16 mouse cellular contexts compared by ENCODE assay signal in genomic region chr2:66507616-66508015, GRCm38 (mm10).
DNase-seq lines count a peak whose midpoint lies in the region; TF ChIP-seq lines count a peak whose summit lies in the region.
"Had no signal": no experiment of that assay in that cellular context is flagged by ENCODE, and none has a peak within 500 bp of the region (broad histone marks: within the 10 kb centered on the region; RNA-seq: fewer than 3 reads in every experiment).

No protein-coding gene starts in this region.

- H3K36me3 ChIP-seq in myocyte (ENCODE audit: control insufficient read depth, insufficient read depth), result no peaks in the 10 kb centered on the region
- H3K36me3 ChIP-seq in midbrain, embryonic 10.5 days, result no peaks in the 10 kb centered on the region
- H3K36me3 ChIP-seq: embryonic facial prominence, embryonic 10.5 days; embryonic facial prominence, embryonic 12.5 days; forebrain, embryonic 15.5 days had no signal

- no peaks in the 10 kb centered on the region for H3K4me1 ChIP-seq in midbrain, embryonic 10.5 days
- no peaks in the 10 kb centered on the region for H3K4me1 ChIP-seq in lung, adult 2 months (ENCODE audit: control insufficient read depth, insufficient read depth, low read length)
- H3K4me1 ChIP-seq: embryonic facial prominence, embryonic 10.5 days; embryonic facial prominence, embryonic 12.5 days; forebrain, embryonic 13.5 days; forebrain, embryonic 15.5 days had no signal

- H3K27ac ChIP-seq in midbrain, embryonic 10.5 days (replicated peaks), result no peak overlapping the region
- H3K27ac ChIP-seq: embryonic facial prominence, embryonic 10.5 days; embryonic facial prominence, embryonic 12.5 days; forebrain, embryonic 13.5 days; forebrain, embryonic 15.5 days had no signal

- TF ChIP-seq POLR2A in myocyte (IDR thresholded peaks at IDR 0.05; ENCODE audit: insufficient read length, low read depth), result no peak
- no peak for TF ChIP-seq POLR2A in lung, adult 2 months (IDR thresholded peaks at IDR 0.05; ENCODE audit: borderline replicate concordance, extremely low read depth, low read depth, low read length)

- no peak overlapping the region for H3ac ChIP-seq in myocyte (ENCODE audit: control insufficient read depth, insufficient read length)

- H3K4me3 ChIP-seq in myocyte, result no peak overlapping the region
- H3K4me3 ChIP-seq in midbrain, embryonic 10.5 days, result no peak overlapping the region
- H3K4me3 ChIP-seq in lung, adult 2 months (replicated peaks; ENCODE audit: extremely low read depth, low read depth, low read length), result no peak overlapping the region
- H3K4me3 ChIP-seq: embryonic facial prominence, embryonic 10.5 days; embryonic facial prominence, embryonic 12.5 days; forebrain, embryonic 13.5 days; forebrain, embryonic 15.5 days had no signal

- 79% methylated on average over 1 of the region's 1 CpGs for WGBS in midbrain, embryonic 10.5 days
- WGBS in lung, adult 2 months, result 76% methylated on average over 1 of the region's 1 CpGs

- DNase-seq in 3T3-L1 (ENCODE audit: low read depth, low spot score), result peak; percentile 64
- peak; percentile 3 for DNase-seq in Muller cell, postnatal 12 days (ENCODE audit: inconsistent ontology term)
- DNase-seq in midbrain, embryonic 10.5 days (ENCODE audit: low spot score), result no peak
- DNase-seq in kidney, postnatal 36 days, result no peak
- no peak for DNase-seq in lung, adult 2 months
- DNase-seq: cerebellum, adult 11-12 months; cerebellum, adult 2 months; cerebellum, adult 9-10 months; cerebellum, postnatal 10 days; cerebellum, postnatal 25 days; forebrain, postnatal 0 days had no signal

- H3K79me2 ChIP-seq in myocyte (ENCODE audit: control insufficient read depth, insufficient read depth), result no peaks in the 10 kb centered on the region

- TF ChIP-seq CTCF in lung, adult 2 months (IDR thresholded peaks at IDR 0.05; ENCODE audit: insufficient read depth, low read length), result no peak

- peak overlapping the region; percentile 48 for H3K4me2 ChIP-seq in myocyte (ENCODE audit: low read depth)
- H3K4me2 ChIP-seq: embryonic facial prominence, embryonic 12.5 days; forebrain, embryonic 13.5 days; forebrain, embryonic 15.5 days had no signal

- no peaks in the 10 kb centered on the region for H3K27me3 ChIP-seq in myocyte (ENCODE audit: control insufficient read depth, insufficient read depth, insufficient read length)
- H3K27me3 ChIP-seq in midbrain, embryonic 10.5 days (ENCODE audit: low read depth, poor library complexity, severe bottlenecking), result no peaks in the 10 kb centered on the region
- H3K27me3 ChIP-seq: embryonic facial prominence, embryonic 12.5 days; forebrain, embryonic 13.5 days; forebrain, embryonic 15.5 days had no signal

- no peaks in the 10 kb centered on the region for H3K9me3 ChIP-seq in midbrain, embryonic 10.5 days (replicated peaks)
- H3K9me3 ChIP-seq: embryonic facial prominence, embryonic 10.5 days; embryonic facial prominence, embryonic 12.5 days; forebrain, embryonic 13.5 days; forebrain, embryonic 15.5 days had no signal

TF ChIP-seq in myocyte, 11 proteins besides CTCF, POLR2A, EP300 and RAD21:
- TF ChIP-seq E2F4 (IDR thresholded peaks at IDR 0.05; ENCODE audit: insufficient read depth) (no peak), MAX (IDR thresholded peaks at IDR 0.05; ENCODE audit: low read depth) (no peak), TCF12 (IDR thresholded peaks at IDR 0.05; ENCODE audit: insufficient read depth, poor library complexity, severe bottlenecking) (no peak), SRF (IDR thresholded peaks at IDR 0.05; ENCODE audit: control insufficient read depth, insufficient read length, low read depth) (no peak), CEBPB (IDR thresholded peaks at IDR 0.05; ENCODE audit: insufficient read depth, poor library complexity, severe bottlenecking) (no peak), REST (IDR thresholded peaks at IDR 0.05; ENCODE audit: insufficient read depth, insufficient read length) (no peak), POLR2AphosphoS2 (IDR thresholded peaks at IDR 0.05; ENCODE audit: insufficient read length, low read depth) (no peak), USF1 (IDR thresholded peaks at IDR 0.05; ENCODE audit: low read depth) (no peak), MYOD1 (IDR thresholded peaks at IDR 0.05; ENCODE audit: control insufficient read depth in 1 of 3, insufficient read length in 2 of 3, low read depth in 2 of 3) (no peak), MYOG (IDR thresholded peaks at IDR 0.05; ENCODE audit: control insufficient read depth in 1 of 3, insufficient read depth in 1 of 3, insufficient read length in 2 of 3, low read depth in 2 of 3) (no peak), TCF3 (IDR thresholded peaks at IDR 0.05; ENCODE audit: insufficient read length, low read depth) (no peak)
TF ChIP-seq in myocyte: peak in this region for 0.

Comparison
In these comparisons a context has a peak if more than half of its experiments do, and no peak if none do; other contexts are left out.
1. DNase-seq: peak in 3T3-L1 (single experiment) and Muller cell, postnatal 12 days (single experiment); none in midbrain, embryonic 10.5 days (single experiment), kidney, postnatal 36 days (0 of 2) and lung, adult 2 months (single experiment).